Mouse (Mus musculus) neural tube, embryonic 14.5 days (tissue): ENCODE measurements around the gene Gnas. TPM values are rescaled to one million over a fixed set of nuclear protein-coding genes. Genes with fewer than 3 reads are reported as not detected.

ENCODE experiments used
- ATAC-seq: fragments of 200-750 bp; cut with Nextera tagmentation; 2 replicates; pipeline ENCODE4 v1.8.0; 2017; ENCODE audit warnings: low read depth, mild to moderate bottlenecking, moderate TSS enrichment, moderate library complexity
- H3K27ac ChIP-seq: fragments of 300-500 bp; sonication (generic); 2 replicates; pipeline ENCODE4 v1.5.1; 2014; ENCODE audit warnings: low read depth, mild to moderate bottlenecking, control low read depth, low read length, moderate library complexity, mixed read lengths
- H3K27me3 ChIP-seq: fragments of 300-500 bp; sonication (generic); 2 replicates; pipeline ENCODE4 v1.6.1; 2014; ENCODE audit warnings: low read length; ENCODE audit not compliant: control insufficient read depth, insufficient read depth
- H3K36me3 ChIP-seq: fragments of 300-500 bp; sonication (generic); 2 replicates; pipeline ENCODE4 v1.6.1; 2014; ENCODE audit warnings: low read length, mixed read lengths; ENCODE audit not compliant: control insufficient read depth, insufficient read depth
- H3K4me1 ChIP-seq: fragments of 300-500 bp; sonication (generic); 2 replicates; pipeline ENCODE4 v1.6.1; 2014; ENCODE audit warnings: low read length; ENCODE audit not compliant: control insufficient read depth, insufficient read depth
- H3K4me2 ChIP-seq: fragments of 300-500 bp; sonication (generic); 2 replicates; pipeline ENCODE4 v1.6.1; 2014; ENCODE audit warnings: mild to moderate bottlenecking, low read depth, low read length, control low read depth
- H3K4me3 ChIP-seq: fragments of 300-500 bp; sonication (generic); 2 replicates; pipeline ENCODE4 v1.5.1; 2014; ENCODE audit warnings: low read depth, low read length, control low read depth, mixed read lengths
- H3K9ac ChIP-seq: fragments of 300-500 bp; sonication (generic); replicated peaks from 2 replicates; pipeline ENCODE4 v1.6.1; 2014; ENCODE audit warnings: low read depth, mild to moderate bottlenecking, control low read depth, low read length, mixed read lengths
- H3K9me3 ChIP-seq: fragments of 300-500 bp; sonication (generic); 2 replicates; pipeline ENCODE4 v1.6.1; 2016; ENCODE audit warnings: low read length; ENCODE audit not compliant: control insufficient read depth
- WGBS: fragments of 180-500 bp; shearing (Covaris S2); extraction: QIAGEN DNeasy Blood & Tissue Kit; methylation state at CpG from one replicate; pipeline ENCODE4 v1.1.7; 2014; 5-methylcytosine and 5-hydroxymethylcytosine counted together
- polyA plus RNA-seq: library from polyadenylated mRNA; unstranded; fragments of >200 nt; fragmentation: Nextera tagmentation; extraction: Ambion mirVana; gene quantifications from 2 replicates; pipeline ENCODE4 v1.2.1, GENCODE M21; 2014

Gene Gnas
- 1,718 and 1,785 TPM in 2 replicates for polyA plus RNA-seq

DNA sequence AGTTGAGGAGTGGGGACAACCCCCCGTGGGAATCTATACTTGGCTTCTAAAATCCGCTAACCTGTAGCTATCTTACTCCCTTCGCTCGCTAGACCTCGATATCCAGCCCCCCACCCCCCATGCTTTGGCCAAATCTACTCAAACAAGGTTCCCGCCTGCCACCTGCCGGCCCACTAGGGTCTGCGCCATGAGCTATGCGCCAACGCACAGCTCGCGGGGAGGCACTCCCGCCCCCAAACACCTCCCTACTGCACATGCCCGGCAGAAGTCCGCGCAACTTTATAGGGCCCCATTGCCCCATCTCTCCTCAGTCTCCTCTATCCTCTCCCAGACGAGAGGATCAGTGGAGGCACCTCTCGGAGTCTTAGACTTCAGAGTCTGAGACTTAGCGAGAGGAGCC, at the start of gene Gnas:
Gene Gnas (plus strand): TSS at position 310 of the 400 bp plus-strand sequence.
- peak within 1 kb of the TSS; percentile 26 for H3K4me3 ChIP-seq
- H3K9ac ChIP-seq = 0 out of 2 replicates have a peak within 1 kb of the TSS, but pooled peaks have one; percentile 25
- H3K27me3 ChIP-seq = peaks cover 17% of the 10 kb centered on the region
- 52% methylated on average over 19 of the region's 19 CpGs for WGBS
- peaks cover 7% of the 10 kb centered on the region; the same call in 1 of the 2 replicates for H3K9me3 ChIP-seq
- H3K4me1 ChIP-seq = 0 out of 2 replicates have a peak, but pooled peaks cover 5% of the 10 kb centered on the region
- H3K36me3 ChIP-seq = peaks cover 15% of the 10 kb centered on the region
- no peak within 1 kb of the TSS for H3K27ac ChIP-seq
- H3K4me2 ChIP-seq = peak within 1 kb of the TSS; percentile 46
- ATAC-seq = peak; percentile 50

DNA sequence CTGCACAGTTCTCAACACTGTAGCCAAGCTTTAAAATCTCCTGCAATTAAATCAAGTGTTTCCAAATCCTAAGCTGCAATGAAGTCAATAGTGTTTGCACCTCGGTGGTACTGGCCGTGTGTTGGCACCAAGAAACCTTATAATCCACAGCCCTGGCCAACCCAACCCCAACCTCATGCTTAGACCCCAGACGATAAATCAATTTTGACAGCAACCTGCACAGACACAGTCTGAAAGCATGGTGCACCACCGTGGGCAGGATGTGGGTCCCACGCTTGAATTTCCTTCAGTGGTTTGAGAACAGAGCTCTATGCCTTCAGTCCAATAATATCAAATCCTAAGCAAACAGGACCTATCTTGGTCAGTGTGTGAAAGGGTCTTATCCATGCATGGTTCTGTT, 41.7 kb upstream of the Gnas start:
- Histone ChIP-seq H3K27ac (no peak overlapping the region), H3K4me1 (no peaks in the 10 kb centered on the region), H3K9ac (no peak overlapping the region), H3K9me3 (no peaks in the 10 kb centered on the region), H3K27me3 (no peaks in the 10 kb centered on the region), H3K4me3 (no peak overlapping the region), H3K4me2 (no peak overlapping the region), H3K36me3 (no peaks in the 10 kb centered on the region)
- ATAC-seq = no peak
- 92% methylated on average over 5 of the region's 5 CpGs for WGBS

DNA sequence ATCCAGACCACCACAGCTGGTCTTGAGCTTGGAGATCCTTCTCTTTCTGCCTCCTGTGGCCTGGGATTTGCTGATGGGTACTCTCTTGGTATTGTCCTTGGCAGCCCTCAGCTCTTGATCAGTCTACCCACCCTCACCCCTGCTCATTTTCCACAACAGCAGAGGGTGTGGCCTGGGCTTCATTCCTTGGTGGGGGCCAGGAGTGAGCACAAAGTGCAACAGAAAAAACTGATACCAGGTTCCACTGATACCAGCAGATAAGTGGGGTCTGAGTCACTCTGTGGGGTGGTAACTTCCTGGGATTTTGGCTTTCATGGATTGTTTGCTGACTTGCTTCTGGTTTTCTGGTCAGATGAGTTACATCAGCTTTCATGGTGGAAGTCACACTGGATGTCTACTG, 32.2 kb upstream of the Gnas start:
- Histone ChIP-seq H3K9me3 (no peaks in the 10 kb centered on the region), H3K27me3 (no peaks in the 10 kb centered on the region), H3K4me2 (no peak overlapping the region), H3K27ac (no peak overlapping the region), H3K36me3 (no peaks in the 10 kb centered on the region), H3K9ac (no peak overlapping the region), H3K4me1 (no peaks in the 10 kb centered on the region), H3K4me3 (no peak overlapping the region)
- no peak for ATAC-seq

DNA sequence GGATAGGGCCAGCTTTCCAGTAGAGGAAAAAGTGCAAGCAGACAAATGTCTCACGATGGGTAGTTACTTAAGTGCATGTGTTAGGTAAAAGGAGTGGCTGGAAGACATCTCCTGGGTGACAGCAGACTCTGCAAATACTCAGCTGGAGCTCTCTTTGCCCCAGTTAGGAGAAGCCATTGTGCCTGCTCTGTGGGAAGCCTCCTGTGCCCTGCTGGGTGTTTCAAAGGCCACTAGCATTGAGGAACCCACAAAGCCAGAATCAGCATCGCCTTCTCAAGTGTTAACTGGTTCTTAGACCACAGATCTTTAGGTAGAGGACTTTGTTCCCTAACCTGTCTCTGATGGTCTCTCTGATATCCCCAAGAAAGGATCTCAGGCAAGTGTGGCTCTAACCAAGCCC, 26.8 kb upstream of the Gnas start:
- Histone ChIP-seq H3K27ac (no peak overlapping the region), H3K27me3 (no peaks in the 10 kb centered on the region), H3K9me3 (no peaks in the 10 kb centered on the region), H3K4me2 (no peak overlapping the region), H3K9ac (no peak overlapping the region), H3K36me3 (no peaks in the 10 kb centered on the region), H3K4me1 (no peaks in the 10 kb centered on the region), H3K4me3 (no peak overlapping the region)
- 19% methylated on average over 2 of the region's 2 CpGs for WGBS
- ATAC-seq = no peak

DNA sequence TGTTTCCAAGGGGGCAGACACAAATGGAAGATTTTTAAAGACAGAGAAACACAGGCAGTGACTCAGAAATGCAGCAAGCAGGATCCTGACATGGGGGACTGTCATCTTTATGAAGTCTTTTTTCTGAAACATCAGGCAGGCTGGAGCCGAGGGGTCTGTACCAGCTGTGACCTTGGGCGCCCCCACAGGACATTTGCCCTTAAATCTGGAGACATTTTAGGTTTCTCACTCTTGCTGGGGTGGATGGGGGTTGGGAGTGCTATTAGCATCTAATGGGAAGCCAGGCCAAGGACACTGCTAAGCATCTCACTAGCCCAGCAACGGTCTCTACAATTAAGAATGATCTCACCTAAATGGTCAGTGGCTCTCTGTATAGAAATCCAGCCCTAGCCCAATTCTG, 24.1 kb upstream of the Gnas start:
- no peaks in the 10 kb centered on the region for H3K9me3 ChIP-seq
- H3K27me3 ChIP-seq = no peaks in the 10 kb centered on the region
- H3K4me1 ChIP-seq = no peaks in the 10 kb centered on the region
- no peak overlapping the region for H3K9ac ChIP-seq
- 10% methylated on average over 3 of the region's 3 CpGs for WGBS
- no peak overlapping the region for H3K4me2 ChIP-seq
- no peaks in the 10 kb centered on the region for H3K36me3 ChIP-seq
- no peak for ATAC-seq
- H3K27ac ChIP-seq = no peak overlapping the region
- no peak overlapping the region for H3K4me3 ChIP-seq

DNA sequence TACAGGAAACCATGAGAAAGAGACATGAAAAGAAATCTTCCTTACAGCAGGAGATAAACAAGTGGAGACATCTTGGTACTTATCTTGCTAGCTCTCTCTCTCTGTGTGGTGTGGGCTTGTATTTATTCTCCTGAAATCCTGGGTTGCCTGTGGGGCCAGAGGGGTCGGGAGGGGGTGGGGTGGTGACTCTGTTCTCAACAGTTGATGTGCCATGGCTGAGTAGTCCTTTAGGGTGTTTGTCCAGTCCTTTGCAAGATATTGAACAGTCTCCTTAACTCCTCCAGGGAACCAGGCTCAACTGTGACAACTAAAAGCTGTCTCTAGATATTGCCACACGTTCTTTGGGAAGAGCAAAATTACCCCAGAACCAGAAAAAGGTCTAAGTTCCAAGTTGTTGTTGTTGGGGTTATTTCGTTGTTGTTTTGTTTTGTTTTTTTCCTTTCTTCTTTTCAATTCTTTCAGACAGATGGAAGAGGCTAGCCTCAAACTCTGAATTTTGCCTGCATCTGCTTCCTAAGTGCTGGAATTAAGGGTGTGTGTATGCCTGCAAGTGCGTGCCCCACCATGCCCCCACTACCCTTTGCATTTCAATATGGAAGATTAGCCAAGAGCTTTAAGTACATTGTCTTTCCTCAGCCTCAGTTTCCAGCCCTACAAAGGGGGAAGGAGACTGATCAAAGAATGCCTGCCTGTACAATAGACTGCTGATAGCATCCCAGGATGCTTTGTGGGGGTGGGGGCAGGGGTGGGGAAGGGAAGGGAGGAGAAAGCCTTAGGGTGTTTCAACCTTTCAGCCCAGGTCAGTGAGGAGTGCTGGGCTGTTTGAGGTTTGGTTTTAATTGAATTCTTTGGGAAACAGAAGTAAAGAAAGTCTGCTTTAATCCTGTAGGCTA, 23.0 kb upstream of the Gnas start:
- Histone ChIP-seq H3K36me3 (no peaks in the 10 kb centered on the region), H3K27ac (no peak overlapping the region), H3K9ac (no peak overlapping the region), H3K4me2 (no peak overlapping the region), H3K4me1 (no peaks in the 10 kb centered on the region), H3K4me3 (no peak overlapping the region), H3K9me3 (no peaks in the 10 kb centered on the region), H3K27me3 (no peaks in the 10 kb centered on the region)
- 17% methylated on average over 4 of the region's 4 CpGs for WGBS
- no peak for ATAC-seq

DNA sequence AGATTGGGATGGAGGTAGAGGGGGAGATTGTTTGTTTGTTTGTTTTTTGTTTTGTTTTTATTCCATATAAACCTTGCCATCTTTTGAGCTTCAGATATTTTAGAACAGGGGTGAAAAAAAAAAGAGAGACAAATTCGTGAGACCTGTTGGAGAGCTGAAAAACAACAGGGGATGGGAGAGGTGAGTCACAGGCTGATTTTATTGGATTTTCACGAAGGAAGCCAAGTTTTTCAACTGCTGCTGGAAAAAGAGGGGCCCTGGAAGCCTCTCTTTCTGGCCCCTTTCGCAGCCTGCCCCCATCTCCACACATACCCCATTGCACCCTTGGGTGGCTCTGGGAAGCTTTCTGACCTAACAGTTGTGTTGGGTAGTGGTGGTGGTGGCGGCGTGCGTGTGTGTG, 22.3 kb upstream of the Gnas start:
- H3K4me1 ChIP-seq = no peaks in the 10 kb centered on the region
- no peak overlapping the region for H3K27ac ChIP-seq
- WGBS = 65% methylated on average over 6 of the region's 6 CpGs
- no peak overlapping the region for H3K4me3 ChIP-seq
- no peaks in the 10 kb centered on the region for H3K27me3 ChIP-seq
- ATAC-seq = no peak
- no peaks in the 10 kb centered on the region for H3K9me3 ChIP-seq
- no peaks in the 10 kb centered on the region for H3K36me3 ChIP-seq
- H3K4me2 ChIP-seq = no peak overlapping the region
- H3K9ac ChIP-seq = no peak overlapping the region

DNA sequence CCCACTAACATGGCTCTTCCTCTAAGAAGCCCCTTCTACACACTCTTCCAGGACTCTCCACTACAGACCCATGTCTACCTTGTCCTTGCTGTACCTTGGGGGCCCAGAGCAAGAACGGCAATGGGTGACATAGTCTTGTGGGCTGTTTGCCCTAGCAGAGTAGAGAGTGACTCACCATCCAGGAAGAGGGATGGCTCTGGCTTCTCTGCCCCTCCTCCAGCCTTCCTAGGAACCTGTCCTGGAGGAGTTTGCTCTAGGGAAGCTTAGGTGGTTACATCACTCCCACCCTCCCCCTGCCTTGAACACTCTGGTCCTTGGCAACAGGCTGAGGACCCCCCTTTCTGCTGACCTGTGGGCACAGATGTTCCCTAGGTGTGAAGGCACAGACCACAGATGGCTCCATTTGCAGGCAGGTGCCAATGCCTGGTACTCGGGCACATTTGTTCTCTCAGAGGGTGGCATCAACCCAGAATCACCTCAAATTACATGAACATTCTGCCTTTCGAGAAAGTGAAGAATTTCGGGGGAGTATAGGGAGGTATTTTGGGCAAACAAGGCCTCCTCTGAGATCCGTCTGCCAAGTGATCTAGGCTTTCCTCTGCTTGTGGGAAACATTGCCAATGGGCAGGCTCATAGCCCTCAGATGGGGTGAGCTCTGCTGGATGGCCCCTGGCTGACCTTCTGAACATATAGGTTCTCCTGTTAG, 20.9 kb upstream of the Gnas start:
- Histone ChIP-seq H3K4me2 (no peak overlapping the region), H3K9me3 (no peaks in the 10 kb centered on the region), H3K9ac (no peak overlapping the region), H3K27me3 (no peaks in the 10 kb centered on the region), H3K4me1 (no peaks in the 10 kb centered on the region), H3K4me3 (no peak overlapping the region), H3K36me3 (no peaks in the 10 kb centered on the region), H3K27ac (no peak overlapping the region)
- ATAC-seq = no peak
- WGBS = 85% methylated on average over 5 of the region's 5 CpGs

DNA sequence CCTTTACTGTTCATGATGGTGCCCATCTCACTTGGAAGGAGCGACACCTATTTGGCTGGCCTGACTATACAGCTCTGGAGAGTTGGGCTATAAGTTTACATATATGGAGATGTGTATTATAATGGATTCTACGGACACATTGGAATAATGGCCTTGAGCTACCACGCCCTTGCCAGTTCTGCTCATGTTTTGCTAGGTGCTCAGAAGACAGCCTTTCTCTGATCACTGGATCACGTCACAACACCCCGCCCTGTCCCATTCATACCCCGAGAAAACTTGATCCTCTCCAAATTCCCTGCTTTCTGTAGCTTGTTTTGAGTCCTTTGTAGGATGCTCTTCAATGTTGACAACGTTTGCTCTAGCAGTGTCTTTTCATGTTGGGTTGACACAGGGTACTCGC, 19.9 kb upstream of the Gnas start:
- no peak overlapping the region for H3K4me2 ChIP-seq
- H3K4me3 ChIP-seq = no peak overlapping the region
- H3K27ac ChIP-seq = no peak overlapping the region
- no peaks in the 10 kb centered on the region for H3K4me1 ChIP-seq
- no peaks in the 10 kb centered on the region for H3K27me3 ChIP-seq
- WGBS = 91% methylated on average over 8 of the region's 8 CpGs
- no peaks in the 10 kb centered on the region for H3K9me3 ChIP-seq
- H3K36me3 ChIP-seq = no peaks in the 10 kb centered on the region
- no peak for ATAC-seq
- H3K9ac ChIP-seq = no peak overlapping the region
